Mouse (Mus musculus) thymus, adult 2 months (tissue): ENCODE measurements at regions not wholly inside any gene's neighbourhood (a gene's known extent, or its start where the extent isn't known, plus 50 kb on each side); places are given as distances from the start of the nearest gene placed in this dataset.

Experiments used
- DNase-seq: peaks from one replicate; pipeline ENCODE4 v3.0.0; 2021
- H3K27ac ChIP-seq: fragments of 200-500 bp; 2 replicates; pipeline ENCODE4 v1.5.1; 2012; ENCODE audit warnings: low read length, control low read depth; ENCODE audit not compliant: control insufficient read depth, insufficient read depth
- H3K27me3 ChIP-seq: fragments of 200-500 bp; 2 replicates; pipeline ENCODE4 v1.6.1; 2012; ENCODE audit warnings: mild to moderate bottlenecking, low read length, moderate library complexity, mixed read lengths; ENCODE audit not compliant: control insufficient read depth, insufficient read depth
- H3K36me3 ChIP-seq: fragments of 200-500 bp; 2 replicates; pipeline ENCODE4 v1.6.1; 2012; ENCODE audit warnings: mild to moderate bottlenecking, low read length, moderate library complexity; ENCODE audit not compliant: control insufficient read depth, insufficient read depth
- H3K4me1 ChIP-seq: fragments of 200-500 bp; replicated peaks from 2 replicates; pipeline ENCODE4 v1.6.1; 2012; ENCODE audit warnings: low read length; ENCODE audit not compliant: control insufficient read depth, insufficient read depth
- H3K4me3 ChIP-seq: fragments of 200-500 bp; 2 replicates; pipeline ENCODE4 v1.5.1; 2012; ENCODE audit warnings: mild to moderate bottlenecking, low read length, control low read depth, moderate library complexity; ENCODE audit not compliant: control insufficient read depth, insufficient read depth
- CTCF ChIP-seq: fragments of 200-500 bp; IDR thresholded peaks from 2 replicates; pipeline ENCODE4 v1.5.1; 2012; ENCODE audit warnings: mild to moderate bottlenecking, control low read depth, low read length, moderate library complexity, borderline replicate concordance; ENCODE audit not compliant: control insufficient read depth, poor library complexity, insufficient read depth; ENCODE audit errors: extremely low read depth
- POLR2A ChIP-seq: fragments of 200-500 bp; IDR thresholded peaks from 2 replicates; pipeline ENCODE4 v1.6.1; 2012; ENCODE audit warnings: mild to moderate bottlenecking, low read length, control low read depth, moderate library complexity; ENCODE audit not compliant: control insufficient read depth, poor library complexity, insufficient read depth; ENCODE audit errors: extremely low read depth
- WGBS: fragments of 180-500 bp; shearing (Covaris S2); methylation state at CpG from one replicate; pipeline ENCODE4 v1.1.7; 2018; 5-methylcytosine and 5-hydroxymethylcytosine counted together

GRCm38 (mm10) chr4:149832446-149833101 is 58.5 kb upstream of the Slc25a33 start:
- Histone ChIP-seq H3K4me1 (no peaks in the 10 kb centered on the region), H3K27ac (no peak overlapping the region), H3K4me3 (no peak overlapping the region), H3K36me3 (no peaks in the 10 kb centered on the region), H3K27me3 (no peaks in the 10 kb centered on the region)
- DNase-seq: no peak
- 74% methylated on average over 10 of the region's 10 CpGs for WGBS
- no peak for TF ChIP-seq CTCF
- TF ChIP-seq POLR2A: no peak

GRCm38 (mm10) chr4:149830551-149831192 is 56.6 kb upstream of the Slc25a33 start:
- TF ChIP-seq CTCF (no peak), POLR2A (no peak)
- no peaks in the 10 kb centered on the region for H3K36me3 ChIP-seq
- no peak for DNase-seq
- H3K4me3 ChIP-seq: no peak overlapping the region
- no peaks in the 10 kb centered on the region for H3K27me3 ChIP-seq
- H3K27ac ChIP-seq: no peak overlapping the region
- no peaks in the 10 kb centered on the region for H3K4me1 ChIP-seq
- WGBS: 92% methylated on average over 20 of the region's 20 CpGs

GRCm38 (mm10) chr4:149829964-149830363 is 55.9 kb upstream of the Slc25a33 start:
- TF ChIP-seq POLR2A: no peak
- TF ChIP-seq CTCF: no peak
- DNase-seq: no peak
- Histone ChIP-seq H3K36me3 (no peaks in the 10 kb centered on the region), H3K27ac (no peak overlapping the region), H3K27me3 (no peaks in the 10 kb centered on the region), H3K4me1 (no peaks in the 10 kb centered on the region), H3K4me3 (no peak overlapping the region)
- 98% methylated on average over 4 of the region's 4 CpGs for WGBS

GRCm38 (mm10) chr4:149827784-149828183 is 53.7 kb upstream of the Slc25a33 start:
- Histone ChIP-seq H3K4me3 (no peak overlapping the region), H3K27me3 (no peaks in the 10 kb centered on the region), H3K27ac (no peak overlapping the region), H3K36me3 (no peaks in the 10 kb centered on the region), H3K4me1 (no peaks in the 10 kb centered on the region)
- no peak for TF ChIP-seq CTCF
- TF ChIP-seq POLR2A: no peak
- no peak for DNase-seq
- WGBS: 97% methylated on average over 4 of the region's 4 CpGs
